Mouse (Mus musculus) lung, postnatal 4 days (tissue): ENCODE data around the gene Zfp334.

Experiments used
- DNase-seq, 2 experiments: peaks; one replicate each; pipeline ENCODE4 v3.0.0; 2021

The Zfp334 gene

GRCm38 (mm10) chr2:165387844-165388495 is at the start of gene Zfp334:
TSS of gene Zfp334 (minus strand) at chr2:165388259.
- peak; percentile 95 to 96 for DNase-seq

- peak in 1 of 2 experiments; percentile 43 for DNase-seq
Observed at GRCm38 (mm10) chr2:165428694-165429093, 40.6 kb upstream of the Zfp334 start.

GRCm38 (mm10) chr2:165420195-165420594 is 32.1 kb upstream of the Zfp334 start:
- no peak for DNase-seq

GRCm38 (mm10) chr2:165419670-165420111 is 31.6 kb upstream of the Zfp334 start:
- no peak for DNase-seq

DNA sequence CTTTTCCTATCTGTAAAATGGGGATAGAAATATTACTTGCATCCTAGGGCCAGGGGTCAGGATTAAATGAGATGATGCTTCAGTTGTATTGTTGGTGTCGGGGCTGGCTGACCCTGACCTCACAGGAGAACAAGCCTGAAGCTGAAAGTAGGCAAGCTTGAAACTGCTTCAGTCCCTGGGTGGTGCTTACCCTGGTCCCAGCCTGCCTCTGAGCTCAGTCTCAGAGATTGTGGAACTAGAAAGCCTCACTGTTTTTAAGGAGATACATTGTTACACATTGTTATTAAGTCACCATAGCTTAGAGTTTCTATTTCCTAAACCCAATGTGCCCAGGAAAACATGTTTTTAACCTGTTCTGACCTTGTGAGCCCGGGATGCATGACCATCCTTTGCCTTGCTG is 30.5 kb upstream of the Zfp334 start:
- no peak for DNase-seq

- DNase-seq: no peak
Observed at GRCm38 (mm10) chr2:165417291-165417690, 29.2 kb upstream of the Zfp334 start.

GRCm38 (mm10) chr2:165415795-165416194 is 27.7 kb upstream of the Zfp334 start:
- no peak for DNase-seq

DNA sequence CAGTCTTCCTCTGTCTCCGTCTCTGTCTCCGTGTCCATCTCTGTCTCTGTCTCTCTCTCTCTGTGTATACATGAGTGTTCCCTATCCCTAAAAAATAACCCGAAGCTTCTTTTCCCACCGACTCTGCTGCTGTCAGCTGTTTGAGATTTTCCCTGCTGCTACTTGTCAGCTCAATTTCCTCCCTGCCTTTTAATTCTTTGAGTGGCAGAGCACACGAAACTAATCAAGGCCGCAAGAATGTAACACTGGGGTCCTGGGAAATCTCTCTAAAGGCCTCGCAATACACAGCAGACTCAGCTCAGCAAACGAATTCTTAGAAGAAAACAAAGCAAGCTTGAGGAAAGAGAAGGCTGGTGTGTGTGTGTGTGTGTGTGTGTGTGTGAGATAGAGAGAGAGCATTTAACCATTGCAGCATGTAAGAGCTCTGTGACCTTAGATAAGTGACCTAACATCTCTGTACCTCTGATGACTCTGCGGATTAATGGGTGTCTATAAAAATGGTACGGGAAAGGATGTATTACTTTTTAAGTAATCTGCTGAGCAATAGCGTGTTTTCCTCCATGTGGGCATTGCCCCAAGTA is 27.2 kb upstream of the Zfp334 start:
- DNase-seq: no peak

DNA sequence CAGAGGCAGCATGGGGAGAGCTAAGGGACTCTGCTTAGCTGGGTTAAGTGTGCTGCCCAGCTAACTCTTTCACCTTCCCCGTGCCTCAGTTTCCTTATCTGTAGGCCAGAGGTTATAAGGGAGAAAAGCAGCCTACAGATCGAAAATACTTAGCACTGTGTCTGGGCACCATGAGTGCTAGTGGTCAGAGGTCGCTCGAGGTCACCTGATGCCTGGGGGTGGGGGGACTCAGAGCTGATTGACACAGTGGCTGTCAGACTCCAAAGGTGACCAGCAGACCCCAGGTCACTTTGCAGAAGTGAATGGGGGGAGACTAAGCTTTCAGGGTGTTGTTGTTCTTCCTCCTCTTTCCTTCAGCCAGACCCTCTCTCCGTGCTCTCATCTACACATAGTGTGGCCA is 26.3 kb upstream of the Zfp334 start:
- no peak for DNase-seq

- DNase-seq: no peak
Observed at GRCm38 (mm10) chr2:165413884-165414283, 25.8 kb upstream of the Zfp334 start.

DNA sequence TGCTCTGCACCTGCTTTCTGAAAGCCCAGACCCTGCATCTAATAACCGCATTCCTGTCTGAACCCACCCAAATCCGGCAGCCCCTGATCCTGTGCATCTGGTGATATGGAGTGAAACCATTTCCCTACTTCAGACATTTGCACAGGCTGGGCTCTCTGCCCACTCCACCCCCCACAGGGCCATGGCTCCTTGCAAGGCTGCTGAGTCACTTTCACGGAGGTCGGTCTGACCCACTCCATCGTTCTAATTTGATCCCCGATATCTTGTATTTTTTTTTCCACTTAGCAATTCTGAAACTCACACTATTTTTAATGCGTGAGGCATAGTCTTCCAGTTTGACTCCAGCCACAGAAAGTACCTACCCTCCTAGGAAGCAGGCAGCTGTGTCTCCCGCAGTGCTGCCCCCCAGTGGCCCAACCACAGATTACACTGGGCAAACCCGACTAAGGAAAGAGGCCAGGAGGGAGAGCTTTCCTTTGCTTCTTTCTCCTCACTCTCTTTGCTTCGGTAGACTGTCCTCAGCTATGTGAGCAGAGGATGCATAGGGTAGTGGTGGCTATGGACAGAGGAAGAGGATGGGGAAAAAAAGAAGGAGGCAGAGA is 19.7 kb upstream of the Zfp334 start:
- DNase-seq: peak; percentile 38 to 77

GRCm38 (mm10) chr2:165405351-165405750 is 17.3 kb upstream of the Zfp334 start:
- DNase-seq: peak; percentile 43 to 49

- DNase-seq: peak; percentile 40 to 57
Observed at GRCm38 (mm10) chr2:165404951-165405350, 16.9 kb upstream of the Zfp334 start.

GRCm38 (mm10) chr2:165398164-165398785 is 10.2 kb upstream of the Zfp334 start:
- DNase-seq: no peak

GRCm38 (mm10) chr2:165397502-165398163 is 9.6 kb upstream of the Zfp334 start:
- peak; percentile 14 to 51 for DNase-seq

- peak in 1 of 2 experiments; percentile 38 for DNase-seq
Observed at GRCm38 (mm10) chr2:165396831-165397501, 8.9 kb upstream of the Zfp334 start.

GRCm38 (mm10) chr2:165392156-165392555 is 4.1 kb upstream of the Zfp334 start:
- DNase-seq: no peak

DNA sequence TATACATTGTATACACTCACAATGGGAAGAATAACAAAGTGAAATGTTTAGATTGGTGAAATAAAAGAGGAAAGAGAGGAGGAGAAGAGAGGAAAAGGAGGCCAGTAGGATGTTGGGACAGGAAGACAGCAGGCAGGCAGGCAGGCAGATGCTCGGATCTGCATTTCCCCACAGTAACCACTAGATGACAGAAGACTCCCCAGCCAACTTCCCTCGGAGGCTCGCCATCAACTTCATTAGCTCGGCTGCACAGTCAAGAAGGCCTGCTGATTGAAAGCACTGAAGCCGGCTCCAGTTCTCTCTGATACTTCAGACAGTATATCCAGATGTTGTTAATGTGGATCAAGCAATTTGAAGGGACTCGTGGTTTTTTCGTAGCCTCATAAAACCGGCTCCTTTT is 3.5 kb upstream of the Zfp334 start:
- DNase-seq: peak; percentile 50 to 54

DNA sequence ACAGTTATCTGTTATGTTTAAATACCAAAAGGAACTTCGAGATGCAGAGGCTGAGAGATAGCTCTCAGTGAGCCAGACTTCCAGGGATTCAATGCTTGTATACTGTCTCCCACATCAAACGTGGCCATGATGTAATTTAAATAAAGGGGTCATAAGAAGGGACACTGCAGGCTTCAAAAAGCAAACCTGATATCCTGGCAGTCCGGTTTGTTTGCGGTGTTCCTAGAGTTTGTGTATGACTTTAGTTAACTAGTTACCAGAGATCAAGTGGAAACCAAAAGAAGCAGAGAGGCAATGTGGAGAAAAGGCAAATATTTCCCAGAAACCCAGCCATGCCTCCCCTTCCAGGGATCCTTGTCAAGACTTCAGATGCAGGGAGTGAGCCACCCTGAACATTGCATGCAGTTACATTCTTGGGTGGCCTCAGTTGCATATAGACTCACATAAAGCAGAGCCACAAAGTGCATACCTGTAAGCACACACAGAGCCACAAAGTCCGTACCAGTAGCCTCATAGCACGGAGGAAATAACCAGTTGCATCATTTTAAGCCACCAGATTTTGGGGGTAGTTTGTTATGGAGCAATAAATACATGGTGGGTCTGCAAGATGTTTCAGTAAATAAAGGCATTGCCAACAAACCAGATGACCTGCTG is 1.4 kb upstream of the Zfp334 start:
- DNase-seq: no peak

DNA sequence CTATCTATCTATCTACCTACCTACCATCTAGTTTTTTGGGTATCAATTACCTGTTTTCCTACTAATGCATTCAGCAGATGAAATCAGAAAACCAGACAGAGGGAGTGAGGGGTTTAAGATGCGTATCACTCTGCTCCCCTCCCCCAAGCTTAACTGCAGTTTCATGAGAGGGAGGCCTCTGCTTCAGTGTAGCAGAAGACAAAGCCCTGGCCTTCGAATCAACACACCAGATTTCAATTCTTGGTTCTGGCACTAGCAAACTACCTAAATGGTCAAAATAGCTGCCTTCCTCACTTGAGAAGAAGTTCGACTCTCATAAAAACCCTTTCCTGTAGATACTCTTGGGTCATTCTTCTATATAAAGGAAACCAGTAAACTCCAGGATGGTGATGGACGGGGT is 689 bp downstream of the Zfp334 start:
- no peak for DNase-seq

DNA sequence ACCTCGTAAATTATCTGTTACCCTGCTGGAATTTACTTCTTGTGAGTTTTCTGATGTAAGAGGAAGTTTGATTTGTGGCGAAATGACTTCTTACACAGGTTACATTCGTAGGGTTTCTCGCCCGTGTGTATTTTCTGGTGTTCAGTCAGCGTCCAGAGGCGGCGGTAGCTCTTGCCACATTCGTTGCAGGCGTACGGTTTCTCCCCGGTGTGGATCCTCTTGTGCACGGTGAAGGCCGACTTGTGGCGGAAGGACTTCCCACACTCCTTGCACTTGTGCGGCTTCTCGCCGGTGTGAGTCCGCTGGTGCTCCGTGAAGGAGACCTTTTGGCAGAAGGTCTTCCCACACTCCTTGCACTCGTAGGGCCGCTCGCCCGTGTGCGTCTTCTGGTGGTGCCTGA is 8.0 kb downstream of the Zfp334 start:
- DNase-seq: no peak

GRCm38 (mm10) chr2:165376001-165376400 is 12.1 kb downstream of the Zfp334 start:
- no peak for DNase-seq
